Mouse (Mus musculus) stomach, embryonic 15.5 days (tissue): ENCODE data around the gene Jazf1. TPM values are rescaled to one million over a fixed set of nuclear protein-coding genes. Genes with fewer than 3 reads are reported as not detected.

ENCODE experiments used
- ATAC-seq: fragments of 200-750 bp; cut with Nextera tagmentation; 2 replicates; pipeline ENCODE4 v1.8.0; 2017; ENCODE audit warnings: low read depth, moderate number of reproducible peaks, moderate TSS enrichment; ENCODE audit not compliant: insufficient read depth, low FRiP score
- H3K27ac ChIP-seq: fragments of 300-500 bp; sonication (generic); 2 replicates; pipeline ENCODE4 v1.5.1; 2015; ENCODE audit warnings: mild to moderate bottlenecking, inconsistent platforms
- H3K27me3 ChIP-seq: fragments of 300-500 bp; sonication (generic); replicated peaks from 2 replicates; pipeline ENCODE4 v1.6.1; 2015; ENCODE audit warnings: inconsistent platforms
- H3K36me3 ChIP-seq: fragments of 300-500 bp; sonication (generic); 2 replicates; pipeline ENCODE4 v1.6.1; 2015; ENCODE audit warnings: inconsistent platforms
- H3K4me1 ChIP-seq: fragments of 300-500 bp; sonication (generic); 2 replicates; pipeline ENCODE4 v1.6.1; 2015; ENCODE audit warnings: inconsistent platforms
- H3K4me2 ChIP-seq: fragments of 300-500 bp; sonication (generic); 2 replicates; pipeline ENCODE4 v1.6.1; 2015; ENCODE audit warnings: mild to moderate bottlenecking, inconsistent platforms
- H3K4me3 ChIP-seq: fragments of 300-500 bp; sonication (generic); replicated peaks from 2 replicates; pipeline ENCODE4 v1.5.1; 2015; ENCODE audit warnings: inconsistent platforms
- H3K9ac ChIP-seq: fragments of 300-500 bp; sonication (generic); 2 replicates; pipeline ENCODE4 v1.6.1; 2015; ENCODE audit warnings: inconsistent platforms
- H3K9me3 ChIP-seq: fragments of 300-500 bp; sonication (generic); 2 replicates; pipeline ENCODE4 v1.6.1; 2016; ENCODE audit warnings: inconsistent platforms
- WGBS: fragments of 180-500 bp; shearing (Covaris S2); methylation state at CpG from one replicate; pipeline ENCODE4 v1.1.7; 2015; 5-methylcytosine and 5-hydroxymethylcytosine counted together
- polyA plus RNA-seq: library from polyadenylated mRNA; unstranded; fragments of >200 nt; fragmentation: Nextera tagmentation; extraction: Ambion mirVana; gene quantifications from 2 replicates; pipeline ENCODE4 v1.2.1, GENCODE M21; 2015

Gene Jazf1
- polyA plus RNA-seq, result 7.0 and 8.3 TPM in 2 replicates

GRCm38 (mm10) chr6:53067989-53068874 is at the start of gene Jazf1:
Gene Jazf1 (minus strand): TSS chr6:53068631.
- Histone ChIP-seq H3K27me3 (0 out of 2 replicates have a peak, but pooled peaks cover 9% of the 10 kb centered on the region), H3K27ac (no peak within 1 kb of the TSS), H3K4me1 (peaks cover 4% of the 10 kb centered on the region; the same call in 1 of the 2 replicates), H3K4me2 (peak within 1 kb of the TSS; percentile 92), H3K9me3 (no peaks in the 10 kb centered on the region), H3K9ac (peak within 1 kb of the TSS; percentile 41), H3K4me3 (peak within 1 kb of the TSS; percentile 73), H3K36me3 (no peaks in the 10 kb centered on the region)
- under 1% methylated on average over 96 of the region's 133 CpGs for WGBS
- ATAC-seq, result peak; percentile 52; the same call in 1 of the 2 replicates

- WGBS, result 33% methylated on average over 1 of the region's 1 CpGs
- Histone ChIP-seq H3K9ac (no peak overlapping the region), H3K4me2 (no peak overlapping the region), H3K4me1 (no peaks in the 10 kb centered on the region), H3K27ac (no peak overlapping the region), H3K36me3 (no peaks in the 10 kb centered on the region), H3K9me3 (no peaks in the 10 kb centered on the region), H3K4me3 (no peak overlapping the region), H3K27me3 (no peaks in the 10 kb centered on the region)
- ATAC-seq, result no peak
These were observed 49.4 kb upstream of the Jazf1 start for GRCm38 (mm10) chr6:53117855-53118254.

- no peak overlapping the region for H3K9ac ChIP-seq
- no peak overlapping the region for H3K4me2 ChIP-seq
- H3K4me1 ChIP-seq, result no peaks in the 10 kb centered on the region
- WGBS, result 32% methylated on average over 4 of the region's 4 CpGs
- no peak overlapping the region for H3K4me3 ChIP-seq
- no peaks in the 10 kb centered on the region for H3K9me3 ChIP-seq
- ATAC-seq, result no peak
- no peaks in the 10 kb centered on the region for H3K27me3 ChIP-seq
- H3K36me3 ChIP-seq, result no peaks in the 10 kb centered on the region
- H3K27ac ChIP-seq, result no peak overlapping the region
These were observed 18.4 kb upstream of the Jazf1 start for GRCm38 (mm10) chr6:53086879-53087278.

GRCm38 (mm10) chr6:53081241-53081640 is 12.8 kb upstream of the Jazf1 start:
- 61% methylated on average over 4 of the region's 4 CpGs for WGBS
- Histone ChIP-seq H3K36me3 (no peaks in the 10 kb centered on the region), H3K9me3 (no peaks in the 10 kb centered on the region), H3K4me2 (no peak overlapping the region), H3K9ac (no peak overlapping the region), H3K4me1 (no peaks in the 10 kb centered on the region), H3K4me3 (no peak overlapping the region), H3K27ac (no peak overlapping the region), H3K27me3 (no peaks in the 10 kb centered on the region)
- no peak for ATAC-seq

- ATAC-seq, result no peak
- H3K27ac ChIP-seq, result no peak overlapping the region
- H3K36me3 ChIP-seq, result no peaks in the 10 kb centered on the region
- H3K27me3 ChIP-seq, result no peaks in the 10 kb centered on the region
- no peak overlapping the region for H3K4me3 ChIP-seq
- no peaks in the 10 kb centered on the region for H3K9me3 ChIP-seq
- no peak overlapping the region for H3K4me2 ChIP-seq
- H3K9ac ChIP-seq, result no peak overlapping the region
- H3K4me1 ChIP-seq, result no peaks in the 10 kb centered on the region
- WGBS, result 29% methylated on average over 2 of the region's 2 CpGs
These were observed 10.2 kb upstream of the Jazf1 start for GRCm38 (mm10) chr6:53078671-53079070.

GRCm38 (mm10) chr6:53071732-53072131 is 3.3 kb upstream of the Jazf1 start:
- WGBS, result 78% methylated on average over 6 of the region's 6 CpGs

GRCm38 (mm10) chr6:53069976-53070575 is 1.6 kb upstream of the Jazf1 start:
- no peak for ATAC-seq

More at GRCm38 (mm10) chr6:53071732-53072131, 3.3 kb upstream of the Jazf1 start:
- H3K9me3 ChIP-seq, result no peaks in the 10 kb centered on the region
- H3K36me3 ChIP-seq, result no peaks in the 10 kb centered on the region
- no peak overlapping the region for H3K4me2 ChIP-seq
- no peak overlapping the region for H3K4me3 ChIP-seq
- 0 out of 2 replicates have a peak, but pooled peaks cover 9% of the 10 kb centered on the region for H3K27me3 ChIP-seq
- H3K4me1 ChIP-seq, result peaks cover 4% of the 10 kb centered on the region; the same call in 1 of the 2 replicates
- no peak overlapping the region for H3K27ac ChIP-seq
- no peak for ATAC-seq
- no peak overlapping the region for H3K9ac ChIP-seq

GRCm38 (mm10) chr6:53068875-53069178 is 396 bp upstream of the Jazf1 start:
- Histone ChIP-seq H3K27ac (no peak overlapping the region), H3K9ac (no peak overlapping the region), H3K27me3 (0 out of 2 replicates have a peak, but pooled peaks cover 9% of the 10 kb centered on the region), H3K4me3 (peak overlapping the region; percentile 73), H3K36me3 (no peaks in the 10 kb centered on the region), H3K4me1 (peaks cover 4% of the 10 kb centered on the region; the same call in 1 of the 2 replicates), H3K9me3 (no peaks in the 10 kb centered on the region), H3K4me2 (peak overlapping the region; percentile 92)
- 4% methylated on average over 6 of the region's 6 CpGs for WGBS
- peak; percentile 80; the same call in 1 of the 2 replicates for ATAC-seq

More at GRCm38 (mm10) chr6:53069976-53070575, 1.6 kb upstream of the Jazf1 start:
- 48% methylated on average over 5 of the region's 5 CpGs for whole genome bisulfite sequencing
- 0 out of 2 replicates have a peak, but pooled peaks cover 9% of the 10 kb centered on the region for H3K27me3 ChIP-seq
- H3K36me3 ChIP-seq, result no peaks in the 10 kb centered on the region
- H3K4me3 ChIP-seq, result no peak overlapping the region
- no peak overlapping the region for H3K9ac ChIP-seq
- H3K4me2 ChIP-seq, result no peak overlapping the region
- no peak overlapping the region for H3K27ac ChIP-seq
- peaks cover 4% of the 10 kb centered on the region; the same call in 1 of the 2 replicates for H3K4me1 ChIP-seq
- no peaks in the 10 kb centered on the region for H3K9me3 ChIP-seq

- H3K4me3 ChIP-seq, result peak overlapping the region; percentile 73
- H3K9me3 ChIP-seq, result no peaks in the 10 kb centered on the region
- ATAC-seq, result 0 out of 2 replicates have a peak, but pooled peaks have one; percentile 13
- peaks cover 4% of the 10 kb centered on the region; the same call in 1 of the 2 replicates for H3K4me1 ChIP-seq
- 0 out of 2 replicates have a peak, but pooled peaks cover 9% of the 10 kb centered on the region for H3K27me3 ChIP-seq
- peak overlapping the region; percentile 92 for H3K4me2 ChIP-seq
- H3K36me3 ChIP-seq, result no peaks in the 10 kb centered on the region
- 8% methylated on average over 24 of the region's 41 CpGs for WGBS
- H3K9ac ChIP-seq, result peak overlapping the region; percentile 41
- H3K27ac ChIP-seq, result no peak overlapping the region
These were observed 914 bp downstream of the Jazf1 start for GRCm38 (mm10) chr6:53067446-53067988.

GRCm38 (mm10) chr6:53066978-53067377 is 1.5 kb downstream of the Jazf1 start:
- peak overlapping the region; percentile 73; the same call in 1 of the 2 replicates for H3K4me3 ChIP-seq

GRCm38 (mm10) chr6:53064070-53064469 is 4.4 kb downstream of the Jazf1 start:
- H3K4me1 ChIP-seq, result peaks cover 4% of the 10 kb centered on the region; the same call in 1 of the 2 replicates
- H3K4me2 ChIP-seq, result no peak overlapping the region
- no peaks in the 10 kb centered on the region for H3K27me3 ChIP-seq
- no peak overlapping the region for H3K9ac ChIP-seq
- H3K4me3 ChIP-seq, result no peak overlapping the region
- no peaks in the 10 kb centered on the region for H3K9me3 ChIP-seq
- 83% methylated on average over 4 of the region's 4 CpGs for WGBS
- H3K27ac ChIP-seq, result no peak overlapping the region
- no peak for ATAC-seq
- H3K36me3 ChIP-seq, result no peaks in the 10 kb centered on the region

More at GRCm38 (mm10) chr6:53066978-53067377, 1.5 kb downstream of the Jazf1 start:
- H3K4me2 ChIP-seq, result no peak overlapping the region; the same call in 1 of the 2 replicates
- H3K36me3 ChIP-seq, result no peaks in the 10 kb centered on the region
- no peak overlapping the region for H3K27ac ChIP-seq
- 0 out of 2 replicates have a peak, but pooled peaks cover 9% of the 10 kb centered on the region for H3K27me3 ChIP-seq
- no peak for ATAC-seq
- no peaks in the 10 kb centered on the region for H3K9me3 ChIP-seq
- H3K4me1 ChIP-seq, result peaks cover 4% of the 10 kb centered on the region; the same call in 1 of the 2 replicates
- no peak overlapping the region for H3K9ac ChIP-seq
- 74% methylated on average over 3 of the region's 3 CpGs for WGBS
